Mouse (Mus musculus) urinary bladder, adult 2 months (tissue): ENCODE measurements around the gene Tmem38b. TPM values are rescaled to one million over a fixed set of nuclear protein-coding genes. Genes with fewer than 3 reads are reported as not detected.

ENCODE experiments used
- DNase-seq: peaks from one replicate; pipeline ENCODE4 v3.0.0; 2022; ENCODE audit warnings: low spot score
- polyA plus RNA-seq: library from polyadenylated mRNA; depleted of rRNA; stranded (reverse); fragments of >200 nt; gene quantifications from 2 replicates; pipeline ENCODE4 v1.2.3, GENCODE M21; 2012; rRNA removed

Gene Tmem38b
- polyA plus RNA-seq, 1 experiment: 15.5 TPM

DNA sequence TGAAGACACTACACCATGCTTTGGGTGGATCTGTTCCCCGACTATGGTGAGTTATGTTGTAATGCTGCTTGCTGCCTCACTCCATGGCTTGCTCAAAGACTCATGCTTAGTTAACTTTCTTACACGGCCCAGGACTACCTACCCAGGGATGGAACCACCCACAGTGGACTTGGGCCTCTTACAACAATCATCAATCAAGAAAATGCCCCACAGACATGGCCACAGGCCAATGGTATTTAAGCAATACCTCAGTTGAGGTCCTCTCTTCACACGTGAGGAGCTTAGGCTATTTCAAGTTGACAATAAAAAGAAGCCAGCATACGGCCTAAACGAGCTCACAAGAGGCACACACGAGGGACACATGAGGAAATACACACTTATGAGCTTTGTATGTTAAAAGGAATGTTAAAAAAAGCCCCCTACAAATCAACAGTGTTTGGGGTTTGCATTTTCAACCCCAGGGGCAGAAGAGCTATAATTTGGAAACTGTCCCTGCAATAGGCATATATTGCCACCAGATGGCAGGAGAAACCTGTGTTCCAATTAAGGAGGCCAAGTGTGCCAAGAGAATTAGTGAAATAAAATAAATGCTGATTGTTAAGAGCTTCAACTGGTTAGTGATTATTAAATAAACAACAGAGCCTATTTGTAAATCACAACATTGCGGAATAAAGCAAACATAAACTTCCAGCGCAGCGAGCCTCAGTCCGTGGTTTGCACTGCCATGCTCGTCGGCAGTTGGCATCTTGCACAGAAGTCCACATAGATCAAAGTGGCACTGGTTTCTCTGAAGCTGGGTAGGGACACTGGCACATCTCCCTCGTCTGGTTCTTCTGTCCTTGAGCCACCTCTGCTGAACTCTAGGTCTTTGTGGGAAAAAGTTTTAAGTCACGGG is 58.8 kb downstream of the Tmem38b start:
- no peak for DNase-seq

GRCm38 (mm10) chr4:53886342-53887088 is 60.7 kb downstream of the Tmem38b start:
- DNase-seq: no peak

DNA sequence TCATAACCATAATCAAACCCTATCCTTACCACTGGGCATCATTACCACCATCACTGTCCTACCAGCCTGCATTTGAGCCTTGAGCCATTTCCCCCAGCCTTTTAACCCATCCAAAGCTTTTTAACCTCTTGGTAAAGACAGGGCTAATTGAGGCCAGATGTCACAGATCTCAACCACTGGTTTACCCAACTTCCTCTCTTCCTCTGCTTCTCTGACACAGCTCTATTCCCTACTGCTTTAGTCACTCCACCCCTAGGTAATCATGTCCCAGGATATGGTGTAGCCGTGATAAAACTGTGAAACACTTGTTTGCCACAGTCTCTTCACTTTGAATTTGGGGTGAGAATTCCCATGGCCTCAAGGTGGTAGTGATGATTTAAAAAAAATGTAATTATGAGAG is 69.5 kb downstream of the Tmem38b start:
- DNase-seq: no peak

GRCm38 (mm10) chr4:53896150-53896833 is 70.4 kb downstream of the Tmem38b start:
- DNase-seq: no peak

- no peak for DNase-seq
These were observed 74.6 kb downstream of the Tmem38b start for GRCm38 (mm10) chr4:53900386-53900971.

- no peak for DNase-seq
These were observed 78.5 kb downstream of the Tmem38b start for GRCm38 (mm10) chr4:53904335-53904734.

- no peak for DNase-seq
These were observed 79.7 kb downstream of the Tmem38b start for GRCm38 (mm10) chr4:53905537-53905936.

- no peak for DNase-seq
These were observed 81.2 kb downstream of the Tmem38b start for GRCm38 (mm10) chr4:53907071-53907470.

Other genes starting within 250 kb of the Tmem38b start
- 5.1 and 5.2 TPM in 2 replicates for gene Fsd1l, start 194.6 kb upstream of the Tmem38b start, polyA plus RNA-seq
- gene Fktn, start 112.0 kb upstream of the Tmem38b start, polyA plus RNA-seq: 12.3 and 13.6 TPM in 2 replicates
- 0.29 and 0.32 TPM in 2 replicates for gene Tal2, start 46.3 kb upstream of the Tmem38b start, polyA plus RNA-seq